Mouse (Mus musculus) left cerebral cortex, postnatal 4 days (tissue): Measurements from ENCODE around the gene Prnp. TPM values are rescaled to one million over a fixed set of nuclear protein-coding genes. Genes with fewer than 3 reads are reported as not detected.

Experiments used
- DNase-seq: peaks from one replicate; pipeline ENCODE4 v3.0.0-alpha.2; 2022
- intact Hi-C: fragments of 180-260 bp; cut with DNase I; formaldehyde crosslinking; loops from one replicate; pipeline ENCODE4 v1.15.1; 2025
- total RNA-seq, 2 experiments: library from RNA; stranded (reverse); gene quantifications; 2 replicates each; pipeline ENCODE4 v1.2.3; 2021

Gene Prnp
- total RNA-seq, 2 experiments from 2014 or later: 227 to 254 TPM

GRCm38 (mm10) chr2:131905776-131906175, 4.0 kb upstream of the Prnp start:
- no peak for DNase-seq
- intact Hi-C loops: no loop called here

GRCm38 (mm10) chr2:131906266-131906665, 3.5 kb upstream of the Prnp start:
- intact Hi-C loops: no loop called here
- DNase-seq: no peak

- DNase-seq: peak; percentile 64
- intact Hi-C loops: no loop called here
Measured at GRCm38 (mm10) chr2:131906846-131907245, 2.9 kb upstream of the Prnp start.

GRCm38 (mm10) chr2:131907311-131907710, 2.4 kb upstream of the Prnp start:
- no peak for DNase-seq
- intact Hi-C loops: no loop called here

- DNase-seq: no peak
- intact Hi-C loops: no loop called here
Measured at GRCm38 (mm10) chr2:131908351-131908861, 1.3 kb upstream of the Prnp start.

- DNase-seq: no peak
- intact Hi-C loops: no loop called here
Measured at GRCm38 (mm10) chr2:131908906-131909305, 822 bp upstream of the Prnp start.

- intact Hi-C loops: no loop called here
- no peak for DNase-seq
Measured at GRCm38 (mm10) chr2:131910847-131911246, 1.1 kb downstream of the Prnp start.

GRCm38 (mm10) chr2:131911341-131911740, 1.6 kb downstream of the Prnp start:
- intact Hi-C loops: no loop called here
- peak; percentile 25 for DNase-seq

- DNase-seq: no peak
- intact Hi-C loops: no loop called here
Measured at GRCm38 (mm10) chr2:131912526-131913258, 3.0 kb downstream of the Prnp start.

- no peak for DNase-seq
- intact Hi-C loops: no loop called here
Measured at GRCm38 (mm10) chr2:131932275-131932902, 22.7 kb downstream of the Prnp start.

- intact Hi-C loops: no loop called here
- no peak for DNase-seq
Measured at GRCm38 (mm10) chr2:131933013-131933412, 23.3 kb downstream of the Prnp start.

GRCm38 (mm10) chr2:131933598-131933997, 23.9 kb downstream of the Prnp start:
- DNase-seq: no peak
- intact Hi-C loops: no loop called here

- intact Hi-C loops: no loop called here
- no peak for DNase-seq
Measured at GRCm38 (mm10) chr2:131934243-131934642, 24.5 kb downstream of the Prnp start.

GRCm38 (mm10) chr2:131935390-131936105, 25.8 kb downstream of the Prnp start:
- DNase-seq: no peak
- intact Hi-C loops: loop anchor here (5.0 kb wide), 1 partner anchor 108 kb away; no protein-coding TSS in a partner anchor

- intact Hi-C loops: loop anchor here (5.0 kb wide), 1 partner anchor 109 kb away; no protein-coding TSS in a partner anchor
- DNase-seq: no peak
Measured at GRCm38 (mm10) chr2:131936410-131936809, 26.7 kb downstream of the Prnp start.

- peak; percentile 64 for DNase-seq
- intact Hi-C loops: loop anchor here (2.0 to 10.0 kb wide), 3 partner anchors 67 to 395 kb away; no protein-coding TSS in a partner anchor
Measured at GRCm38 (mm10) chr2:131939404-131940111, 29.8 kb downstream of the Prnp start.

GRCm38 (mm10) chr2:131940506-131940905, 30.8 kb downstream of the Prnp start:
- intact Hi-C loops: loop anchor here (2.0 to 10.0 kb wide), 2 partner anchors 68 to 396 kb away; no protein-coding TSS in a partner anchor
- DNase-seq: no peak

- intact Hi-C loops: loop anchor here (2.0 to 10.0 kb wide), 2 partner anchors 69 to 397 kb away; no protein-coding TSS in a partner anchor
- no peak for DNase-seq
Measured at GRCm38 (mm10) chr2:131941501-131941900, 31.8 kb downstream of the Prnp start.

GRCm38 (mm10) chr2:131944370-131944769, 34.6 kb downstream of the Prnp start:
- no peak for DNase-seq
- intact Hi-C loops: loop anchor here (10.0 kb wide), 1 partner anchor 400 kb away; no protein-coding TSS in a partner anchor

GRCm38 (mm10) chr2:131945225-131945624, 35.5 kb downstream of the Prnp start:
- no peak for DNase-seq

More at GRCm38 (mm10) chr2:131945225-131945624, 35.5 kb downstream of the Prnp start:
- intact Hi-C loops: loop anchor here (10.0 kb wide), 1 partner anchor 400 kb away; no protein-coding TSS in a partner anchor
